Mouse (Mus musculus) MEL (cell line): Measurements from ENCODE around the gene Farp1.

ENCODE experiments used
- CTCF ChIP-seq, 3 experiments: IDR thresholded peaks in 2 of 3; conservative IDR thresholded peaks in 1 of 3; 2 replicates each; pipeline ENCODE4 v1.5.1; 2011 to 2012; ENCODE audit warnings: low read length in 3 of 3, low read depth in 2 of 3, mild to moderate bottlenecking in 2 of 3, improper control_type of control experiment in 1 of 3, inconsistent platforms in 1 of 3, mixed read lengths in 1 of 3, moderate library complexity in 1 of 3; ENCODE audit not compliant: control insufficient read depth in 1 of 3, insufficient read depth in 1 of 3, poor library complexity in 1 of 3, severe bottlenecking in 1 of 3
- MAX ChIP-seq: IDR thresholded peaks from 2 replicates; pipeline ENCODE4 v1.6.1; 2011; ENCODE audit warnings: low read length, improper control_type of control experiment
- MYC ChIP-seq: IDR thresholded peaks from 2 replicates; pipeline ENCODE4 v1.6.1; 2011; ENCODE audit warnings: low read depth, mild to moderate bottlenecking, low read length, improper control_type of control experiment, moderate library complexity
- NELFE ChIP-seq: IDR thresholded peaks from 2 replicates; pipeline ENCODE4 v1.6.1; 2011; ENCODE audit warnings: low read depth, low read length, improper control_type of control experiment
- POLR2A ChIP-seq, 2 experiments: IDR thresholded peaks; 2 replicates each; pipeline ENCODE4 v1.6.1; 2011 to 2012; ENCODE audit warnings: low read length in 2 of 2, mild to moderate bottlenecking in 2 of 2, control low read depth in 1 of 2, improper control_type of control experiment in 1 of 2, low read depth in 1 of 2, moderate library complexity in 1 of 2; ENCODE audit not compliant: control insufficient read depth in 1 of 2, insufficient read depth in 1 of 2, poor library complexity in 1 of 2
- SMC3 ChIP-seq: IDR thresholded peaks from 2 replicates; pipeline ENCODE4 v1.6.1; 2011; ENCODE audit warnings: low read depth, low read length, improper control_type of control experiment

GRCm38 (mm10) chr14:121251708-121252107 is 216.7 kb downstream of the Farp1 start:
- TF ChIP-seq CTCF (IDR thresholded peaks at IDR 0.05 in 2 of 3, conservative IDR thresholded peaks at IDR 0.05 in 1 of 3; ENCODE audit: control insufficient read depth in 1 of 3, insufficient read depth in 1 of 3, low read depth in 2 of 3, low read length in 3 of 3, poor library complexity in 1 of 3, severe bottlenecking in 1 of 3) (no peak), POLR2A (IDR thresholded peaks at IDR 0.05; ENCODE audit: control insufficient read depth in 1 of 2, insufficient read depth in 1 of 2, low read depth in 1 of 2, low read length in 2 of 2, poor library complexity in 1 of 2) (no peak), SMC3 (no peak), MAX (no peak), MYC (no peak), NELFE (no peak)
